Mouse (Mus musculus): Measurements from ENCODE around the gene Nkx3-2.

DNA sequence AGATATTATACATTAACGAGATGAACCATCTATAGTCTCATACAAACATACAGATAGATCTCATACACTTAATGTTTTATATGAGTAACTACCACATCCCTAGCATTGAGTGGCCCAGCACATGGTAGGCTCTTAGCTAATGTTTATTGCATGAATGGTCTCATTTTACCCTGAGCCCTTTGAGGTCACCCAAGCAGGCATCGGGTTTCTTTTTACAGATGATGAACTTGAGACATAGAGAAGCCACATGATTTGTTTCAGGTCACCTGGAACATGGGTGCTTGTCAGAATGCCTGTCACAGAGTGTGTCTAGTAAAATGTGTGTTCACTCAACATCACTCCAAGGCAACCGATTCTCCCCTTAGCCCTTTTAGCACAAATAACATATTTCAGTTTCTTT lies 11.0 kb upstream of the Nkx3-2 start:
- TF ChIP-seq CTCF (IDR thresholded peaks at IDR 0.05; ENCODE audit: low read depth) = no peak
- TF ChIP-seq EP300 (IDR thresholded peaks at IDR 0.05; ENCODE audit: low read depth) = no peak
